Mouse (Mus musculus): Measurements from ENCODE around the gene Cnpy2. TPM values are rescaled to one million over a fixed set of nuclear protein-coding genes. Genes with fewer than 3 reads are reported as not detected.
A peak's percentile ranks its signal among the peaks of the same experiment; 100 is the strongest.
"Not testable (repeated sequence)": the region's sequence is repeated elsewhere in the genome, so short reads cannot be mapped to it uniquely, and the experiment has no call there.

Cnpy2 gene
- polyA plus RNA-seq, 1 experiment from 2014 or later, result 218 TPM

- no peak for TF ChIP-seq CTCF (IDR thresholded peaks at IDR 0.05; ENCODE audit: low read depth)
- no peak for TF ChIP-seq EP300 (optimal IDR thresholded peaks at IDR 0.05)
- Histone ChIP-seq H3K9ac (ENCODE audit: low read length) (no peak overlapping the region), H3K36me3 (ENCODE audit: control insufficient read depth, insufficient read depth, low read length) (peaks cover 30% of the 10 kb centered on the region; the same call in 1 of the 2 replicates), H3K9me3 (ENCODE audit: control insufficient read depth, low read length) (no peaks in the 10 kb centered on the region), H3K27me3 (ENCODE audit: control insufficient read depth, insufficient read depth, low read length) (no peaks in the 10 kb centered on the region), H3K4me1 (replicated peaks; ENCODE audit: control insufficient read depth, insufficient read depth) (no peaks in the 10 kb centered on the region), H3K27ac (replicated peaks) (no peak overlapping the region), H3K4me2 (replicated peaks; ENCODE audit: low read depth) (no peak overlapping the region), H3K4me3 (ENCODE audit: low read depth, low read length) (no peak overlapping the region)
- no peak for DNase-seq (ENCODE audit: low spot score)
- no peak for ATAC-seq (ENCODE audit: low FRiP score, low TSS enrichment)
- WGBS, result 83% methylated on average over 20 of the region's 20 CpGs
These were observed 39.3 kb upstream of the Cnpy2 start for GRCm38 (mm10) chr10:128282886-128283450.

GRCm38 (mm10) chr10:128283604-128284579 lies 38.4 kb upstream of the Cnpy2 start:
- ATAC-seq (ENCODE audit: low FRiP score, low TSS enrichment), result peak; percentile 25; the same call in 1 of the 2 replicates
- peak; percentile 65 for DNase-seq (ENCODE audit: low spot score)
- H3K9ac ChIP-seq (ENCODE audit: low read length), result no peak overlapping the region
- WGBS, result 65% methylated on average over 31 of the region's 31 CpGs
- H3K36me3 ChIP-seq (ENCODE audit: control insufficient read depth, insufficient read depth, low read length), result peaks cover 30% of the 10 kb centered on the region; the same call in 1 of the 2 replicates
- H3K27ac ChIP-seq (replicated peaks), result no peak overlapping the region
- H3K9me3 ChIP-seq (ENCODE audit: control insufficient read depth, low read length), result no peaks in the 10 kb centered on the region
- H3K27me3 ChIP-seq (ENCODE audit: control insufficient read depth, insufficient read depth, low read length), result no peaks in the 10 kb centered on the region
- no peak overlapping the region for H3K4me3 ChIP-seq (ENCODE audit: low read depth, low read length)
- H3K4me2 ChIP-seq (replicated peaks; ENCODE audit: low read depth), result no peak overlapping the region
- no peaks in the 10 kb centered on the region for H3K4me1 ChIP-seq (replicated peaks; ENCODE audit: control insufficient read depth, insufficient read depth)
- TF ChIP-seq CTCF (IDR thresholded peaks at IDR 0.05; ENCODE audit: low read depth), result peak; percentile 84
- TF ChIP-seq EP300 (optimal IDR thresholded peaks at IDR 0.05), result no peak

GRCm38 (mm10) chr10:128290594-128290993 lies 31.7 kb upstream of the Cnpy2 start:
- H3K4me2 ChIP-seq (replicated peaks; ENCODE audit: low read depth); H3K27ac ChIP-seq (replicated peaks); H3K27me3 ChIP-seq (ENCODE audit: control insufficient read depth, insufficient read depth, low read length); ATAC-seq (ENCODE audit: low FRiP score, low TSS enrichment); H3K9ac ChIP-seq (ENCODE audit: low read length); H3K9me3 ChIP-seq (ENCODE audit: control insufficient read depth, low read length); H3K4me3 ChIP-seq (ENCODE audit: low read depth, low read length); DNase-seq (ENCODE audit: low spot score); H3K4me1 ChIP-seq (replicated peaks; ENCODE audit: control insufficient read depth, insufficient read depth): not testable (repeated sequence)
- peaks cover 23% of the 10 kb centered on the region; the same call in 1 of the 2 replicates for H3K36me3 ChIP-seq (ENCODE audit: control insufficient read depth, insufficient read depth, low read length)
- 100% methylated on average over 1 of the region's 1 CpGs for WGBS

GRCm38 (mm10) chr10:128296370-128297090 lies 25.7 kb upstream of the Cnpy2 start:
- DNase-seq (ENCODE audit: low spot score), result no peak
- no peak for ATAC-seq (ENCODE audit: low FRiP score, low TSS enrichment)
- Histone ChIP-seq H3K9me3 (ENCODE audit: control insufficient read depth, low read length) (no peaks in the 10 kb centered on the region), H3K4me1 (replicated peaks; ENCODE audit: control insufficient read depth, insufficient read depth) (no peaks in the 10 kb centered on the region), H3K4me3 (ENCODE audit: low read depth, low read length) (no peak overlapping the region), H3K36me3 (ENCODE audit: control insufficient read depth, insufficient read depth, low read length) (peaks cover 9% of the 10 kb centered on the region; the same call in 1 of the 2 replicates), H3K9ac (ENCODE audit: low read length) (no peak overlapping the region), H3K27ac (replicated peaks) (no peak overlapping the region), H3K4me2 (replicated peaks; ENCODE audit: low read depth) (no peak overlapping the region), H3K27me3 (ENCODE audit: control insufficient read depth, insufficient read depth, low read length) (no peaks in the 10 kb centered on the region)
- 73% methylated on average over 13 of the region's 13 CpGs for WGBS
- TF ChIP-seq EP300 (optimal IDR thresholded peaks at IDR 0.05), result no peak
- TF ChIP-seq CTCF (IDR thresholded peaks at IDR 0.05; ENCODE audit: low read depth), result no peak

DNA sequence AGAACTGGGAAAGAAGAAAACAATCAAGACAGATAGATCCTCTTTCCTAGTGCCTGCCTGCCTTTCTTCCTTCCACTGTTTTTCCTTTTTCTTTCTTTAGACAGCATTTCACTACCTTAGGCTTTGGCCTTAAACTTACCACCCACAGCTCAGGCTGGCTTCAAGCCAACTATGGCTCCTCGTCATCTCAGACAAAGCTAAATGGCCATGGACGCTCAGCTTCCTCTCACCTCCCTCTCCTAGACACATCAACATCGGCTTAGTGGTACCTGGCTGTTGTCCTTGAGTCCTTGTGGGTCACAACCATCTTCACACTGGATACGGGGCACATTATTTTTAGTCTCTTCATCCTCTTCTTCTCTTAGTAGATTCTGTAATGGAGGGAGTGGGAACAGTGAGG lies 25.0 kb upstream of the Cnpy2 start:
- no peak overlapping the region for H3K4me3 ChIP-seq (ENCODE audit: low read depth, low read length)
- H3K4me2 ChIP-seq (replicated peaks; ENCODE audit: low read depth), result no peak overlapping the region
- peak overlapping the region; percentile 13; the same call in 1 of the 2 replicates for H3K27ac ChIP-seq (replicated peaks)
- DNase-seq (ENCODE audit: low spot score), result no peak
- no peaks in the 10 kb centered on the region for H3K9me3 ChIP-seq (ENCODE audit: control insufficient read depth, low read length)
- H3K27me3 ChIP-seq (ENCODE audit: control insufficient read depth, insufficient read depth, low read length), result no peaks in the 10 kb centered on the region
- H3K36me3 ChIP-seq (ENCODE audit: control insufficient read depth, insufficient read depth, low read length), result 0 out of 2 replicates have a peak, but pooled peaks cover 4% of the 10 kb centered on the region
- no peaks in the 10 kb centered on the region for H3K4me1 ChIP-seq (replicated peaks; ENCODE audit: control insufficient read depth, insufficient read depth)
- TF ChIP-seq CTCF (IDR thresholded peaks at IDR 0.05; ENCODE audit: low read depth), result no peak
- TF ChIP-seq EP300 (optimal IDR thresholded peaks at IDR 0.05), result no peak
- no peak for ATAC-seq (ENCODE audit: low FRiP score, low TSS enrichment)
- no peak overlapping the region for H3K9ac ChIP-seq (ENCODE audit: low read length)
- 53% methylated on average over 4 of the region's 4 CpGs for WGBS
